ENCODE assay signal across 21 mouse cellular contexts in the genomic region with DNA sequence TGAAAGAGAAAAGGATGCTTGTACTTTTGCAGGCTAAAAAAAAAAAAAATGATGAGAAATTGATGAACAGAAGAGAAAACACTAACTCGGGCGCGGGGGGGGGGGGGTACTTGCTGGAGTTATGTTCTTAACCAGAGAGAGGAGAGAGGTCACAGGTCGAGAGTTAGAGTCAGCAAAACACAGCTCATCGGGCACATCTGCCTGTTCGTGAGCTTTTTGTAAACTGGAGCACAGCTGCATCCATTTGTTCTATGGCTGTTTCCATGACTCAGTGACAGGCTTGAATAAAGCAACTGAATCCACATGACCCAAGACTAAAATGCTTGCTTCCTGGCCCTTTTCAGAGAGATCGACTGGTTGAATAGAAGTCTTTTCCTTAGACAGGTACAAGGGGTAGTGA.
A peak's percentile ranks its signal among the peaks of the same experiment; 100 is the strongest.
DNase-seq lines count a peak whose midpoint lies in the region; ATAC-seq and TF ChIP-seq lines count a peak whose summit lies in the region.
"Had no signal": no experiment of that assay in that cellular context is flagged by ENCODE, and none has a peak within 500 bp of the region (broad histone marks: within the 10 kb centered on the region; RNA-seq: fewer than 3 reads in every experiment).

No protein-coding gene starts in this region.

- TF ChIP-seq CTCF in lung, embryonic 14.5 days (IDR thresholded peaks at IDR 0.05; ENCODE audit: low read depth): no peak

- H3K9ac ChIP-seq in lung, embryonic 14.5 days: no peak overlapping the region
- no peak overlapping the region for H3K9ac ChIP-seq in lung, embryonic 16.5 days (ENCODE audit: low read length)
- H3K9ac ChIP-seq: forebrain, embryonic 15.5 days; heart, embryonic 13.5 days; hindbrain, embryonic 13.5 days had no signal

- DNase-seq in embryo, embryonic 10 days (ENCODE audit: low spot score): peak; percentile 25
- DNase-seq in embryo, embryonic 10.5 days (ENCODE audit: low spot score): no peak
- peak; percentile 81 for DNase-seq in lung, embryonic 14.5 days
- DNase-seq in lung, postnatal 14 days: no peak
- peak; percentile 56 for DNase-seq in lung, postnatal 36 days
- DNase-seq in Muller cell, postnatal 12 days (ENCODE audit: inconsistent ontology term): no peak
- no peak for DNase-seq in spleen, postnatal 10 days (ENCODE audit: low spot score in 2 of 2)
- DNase-seq: adrenal gland, postnatal 10 days; B cell, adult 2 months; cerebellum, adult 11-12 months; cerebellum, adult 9-10 months; cerebellum, postnatal 25 days; gastrocnemius, postnatal 36 days; heart, adult 11 months; heart, postnatal 36 days had no signal

- no peaks in the 10 kb centered on the region for H3K36me3 ChIP-seq in lung, embryonic 14.5 days (ENCODE audit: insufficient read depth)
- H3K36me3 ChIP-seq in lung, embryonic 16.5 days (ENCODE audit: control insufficient read depth, insufficient read depth, low read length): no peaks in the 10 kb centered on the region
- H3K36me3 ChIP-seq: forebrain, embryonic 15.5 days; G1E; heart, embryonic 13.5 days; hindbrain, embryonic 13.5 days had no signal

- H3K27ac ChIP-seq in lung, embryonic 14.5 days (ENCODE audit: low read depth): no peak overlapping the region
- peak overlapping the region; percentile 33; the same call in 1 of the 2 replicates for H3K27ac ChIP-seq in lung, embryonic 16.5 days (ENCODE audit: low read length)
- H3K27ac ChIP-seq: forebrain, embryonic 15.5 days; heart, embryonic 13.5 days; hindbrain, embryonic 13.5 days had no signal

- ATAC-seq in lung, embryonic 14.5 days (ENCODE audit: insufficient read depth): peak; percentile 62; the same call in 1 of the 2 replicates
- peak; percentile 86 for ATAC-seq in lung, embryonic 16.5 days (ENCODE audit: low read depth)
- ATAC-seq: CD4-positive, CD25-positive, alpha-beta regulatory T cell, adult 4 months; forebrain, embryonic 15.5 days had no signal

- H3K27me3 ChIP-seq in lung, embryonic 14.5 days (ENCODE audit: insufficient read depth, low read length): no peaks in the 10 kb centered on the region
- H3K27me3 ChIP-seq in lung, embryonic 16.5 days (ENCODE audit: control insufficient read depth, insufficient read depth, low read depth, low read length): no peaks in the 10 kb centered on the region
- H3K27me3 ChIP-seq: forebrain, embryonic 15.5 days; heart, embryonic 13.5 days; hindbrain, embryonic 13.5 days had no signal

- no peaks in the 10 kb centered on the region for H3K9me3 ChIP-seq in lung, embryonic 14.5 days (ENCODE audit: low read depth, low read length)
- H3K9me3 ChIP-seq in lung, embryonic 16.5 days (ENCODE audit: control insufficient read depth, low read length): no peaks in the 10 kb centered on the region
- H3K9me3 ChIP-seq: forebrain, embryonic 15.5 days; heart, embryonic 13.5 days; hindbrain, embryonic 13.5 days had no signal

- no peak overlapping the region for H3K4me3 ChIP-seq in lung, embryonic 14.5 days (ENCODE audit: low read depth, low read length)
- no peak overlapping the region for H3K4me3 ChIP-seq in lung, embryonic 16.5 days (ENCODE audit: low read length)
- H3K4me3 ChIP-seq: forebrain, embryonic 15.5 days; heart, embryonic 13.5 days; hindbrain, embryonic 13.5 days had no signal

- no peak overlapping the region for H3K4me2 ChIP-seq in lung, embryonic 14.5 days
- no peak overlapping the region for H3K4me2 ChIP-seq in lung, embryonic 16.5 days (ENCODE audit: low read depth, low read length)
- H3K4me2 ChIP-seq: forebrain, embryonic 15.5 days; heart, embryonic 13.5 days; hindbrain, embryonic 13.5 days had no signal

- no peaks in the 10 kb centered on the region for H3K4me1 ChIP-seq in lung, embryonic 14.5 days (ENCODE audit: insufficient read depth)
- H3K4me1 ChIP-seq in lung, embryonic 16.5 days (replicated peaks; ENCODE audit: control insufficient read depth, insufficient read depth, low read length): no peaks in the 10 kb centered on the region; the same call in 1 of the 2 replicates
- H3K4me1 ChIP-seq: forebrain, embryonic 15.5 days; heart, embryonic 13.5 days; hindbrain, embryonic 13.5 days had no signal

- 39% methylated on average over 6 of the region's 7 CpGs for WGBS in lung, embryonic 14.5 days
- 38% methylated on average over 6 of the region's 7 CpGs for WGBS in lung, embryonic 16.5 days

Comparison
In these comparisons a context has a peak if more than half of its experiments do, and no peak if none do; other contexts are left out.
1. DNase-seq: peak in embryo, embryonic 10 days (single experiment), lung, embryonic 14.5 days (single experiment) and lung, postnatal 36 days (single experiment); none in embryo, embryonic 10.5 days (single experiment), lung, postnatal 14 days (single experiment), Muller cell, postnatal 12 days (single experiment) and spleen, postnatal 10 days (0 of 2).